Mouse (Mus musculus) induced T-regulatory cell, adult 2 months (primary cell): ENCODE results near the gene Emcn.

Source experiments
- DNase-seq: peaks from one replicate; pipeline ENCODE4 v3.0.0-alpha.2; 2012; ENCODE audit warnings: low read depth

Emcn gene

DNA sequence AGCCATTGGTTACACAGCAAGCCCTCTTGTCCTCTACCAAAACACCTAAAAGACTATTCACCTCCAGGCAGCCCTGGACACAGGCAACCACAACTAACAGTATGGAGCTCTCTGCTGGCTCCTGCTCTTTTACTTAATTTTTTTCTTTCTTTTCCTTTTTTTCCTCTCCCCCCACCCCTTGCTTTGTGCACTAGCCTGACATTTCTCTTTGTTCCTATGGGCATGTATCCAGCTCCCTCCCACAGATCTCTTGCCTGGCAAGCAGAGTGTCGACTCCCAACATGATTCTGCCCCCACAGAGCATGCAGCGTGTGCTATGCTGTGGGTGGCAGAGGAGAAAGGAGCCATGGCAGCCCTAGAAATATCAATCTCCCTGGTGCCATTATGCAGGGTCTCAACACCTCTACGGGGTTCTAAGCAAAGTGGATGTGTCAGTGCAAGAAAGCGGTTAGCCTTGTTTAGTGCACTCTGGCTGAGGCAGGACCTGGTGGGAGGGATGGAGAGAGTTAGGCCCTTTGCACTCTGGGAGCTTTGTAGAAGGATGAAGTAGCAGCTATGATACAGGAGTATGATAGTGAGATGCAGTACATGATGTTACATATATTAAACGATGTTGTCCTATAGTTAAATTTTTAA, 74.7 kb downstream of the Emcn start:
- DNase-seq, result no peak

DNA sequence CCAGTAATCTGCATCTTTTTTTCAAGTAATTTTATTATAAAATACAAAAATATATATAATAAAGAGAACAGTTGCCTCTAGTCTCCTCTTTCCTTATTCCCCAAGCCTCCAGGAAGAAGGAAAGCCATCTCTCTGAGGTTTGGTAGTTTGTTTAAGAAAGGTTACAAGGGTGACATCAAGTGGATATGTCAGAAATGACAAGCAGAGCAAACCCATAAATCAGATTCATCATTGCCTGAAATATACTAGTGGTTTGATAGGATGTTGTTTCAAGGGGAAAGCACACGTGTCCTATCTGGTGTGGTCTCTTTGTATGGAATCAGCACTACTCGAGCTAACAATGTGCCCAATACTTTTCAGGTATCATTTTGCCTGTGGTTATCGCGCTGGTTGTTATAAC, 77.8 kb downstream of the Emcn start:
- DNase-seq, result peak; percentile 1

DNA sequence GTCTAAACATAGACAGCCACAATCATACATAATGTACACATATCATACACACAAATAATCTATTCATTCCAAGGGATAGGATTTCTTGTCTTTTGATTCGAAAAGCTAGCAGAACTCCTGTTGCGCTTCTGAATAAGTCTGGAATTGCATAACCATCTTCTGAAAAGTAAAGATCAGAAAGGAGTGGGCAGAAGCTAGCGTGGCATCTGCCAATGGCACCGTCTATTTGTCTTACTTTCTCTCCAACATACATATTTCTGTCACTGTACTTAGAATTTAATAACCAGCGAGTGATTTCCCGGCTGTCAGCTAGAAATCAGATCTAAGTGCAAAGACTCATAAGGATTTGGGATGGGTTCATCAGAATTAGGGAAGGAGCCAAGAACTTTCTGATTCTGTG, 88.6 kb downstream of the Emcn start:
- no peak for DNase-seq

DNA sequence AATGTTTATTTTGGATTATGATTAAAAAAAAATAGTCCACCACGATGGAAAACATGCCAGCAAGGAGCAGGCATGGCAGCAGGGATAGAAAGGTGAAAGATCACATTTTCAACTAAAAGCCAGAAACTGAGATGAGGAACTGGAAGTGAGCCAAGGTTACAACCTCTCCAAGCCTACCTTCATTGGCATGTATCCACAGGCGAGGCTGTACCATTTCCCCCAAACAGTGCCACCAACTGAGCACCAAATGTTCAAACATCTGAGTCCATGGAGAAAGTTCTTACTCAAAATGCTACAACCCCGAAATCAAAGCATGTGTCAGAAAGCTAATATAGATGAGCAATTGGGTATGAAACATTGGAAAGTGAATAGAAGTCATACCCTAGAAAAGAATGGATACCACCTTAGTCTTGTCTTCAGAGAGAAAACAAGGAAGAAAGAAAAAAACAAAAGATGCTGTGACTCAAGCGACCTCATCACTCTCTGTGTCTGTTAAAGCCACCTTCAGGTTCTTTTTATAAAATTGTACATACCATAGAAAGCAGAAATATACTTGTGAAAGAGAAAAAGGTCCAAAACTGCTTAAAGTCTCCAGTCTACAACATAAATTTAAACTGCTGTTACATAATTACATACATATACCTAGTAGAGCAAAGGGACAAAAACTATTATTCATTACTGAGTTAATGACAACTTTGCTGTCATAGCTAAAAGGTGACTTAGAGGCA, 124.2 kb downstream of the Emcn start:
- DNase-seq, result no peak

DNA sequence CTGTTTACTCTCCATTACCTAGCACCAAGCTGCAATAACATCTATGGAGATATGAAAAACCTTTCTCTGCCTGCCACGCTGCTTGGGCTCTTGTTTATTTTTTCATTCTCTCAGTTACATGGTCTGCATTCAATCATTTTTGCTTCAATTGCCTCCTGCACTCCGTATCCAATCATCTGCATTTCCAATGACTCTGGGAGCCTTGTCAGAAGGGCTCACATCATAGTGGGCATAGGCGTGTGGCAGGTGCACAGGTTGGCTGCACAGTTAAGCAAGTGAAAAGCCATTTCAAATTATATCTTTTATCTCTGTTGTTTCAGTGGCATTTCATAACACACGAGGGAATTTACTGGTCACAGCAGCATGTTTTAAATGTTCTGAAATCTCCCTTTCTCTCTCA, 125.1 kb downstream of the Emcn start:
- no peak for DNase-seq

DNA sequence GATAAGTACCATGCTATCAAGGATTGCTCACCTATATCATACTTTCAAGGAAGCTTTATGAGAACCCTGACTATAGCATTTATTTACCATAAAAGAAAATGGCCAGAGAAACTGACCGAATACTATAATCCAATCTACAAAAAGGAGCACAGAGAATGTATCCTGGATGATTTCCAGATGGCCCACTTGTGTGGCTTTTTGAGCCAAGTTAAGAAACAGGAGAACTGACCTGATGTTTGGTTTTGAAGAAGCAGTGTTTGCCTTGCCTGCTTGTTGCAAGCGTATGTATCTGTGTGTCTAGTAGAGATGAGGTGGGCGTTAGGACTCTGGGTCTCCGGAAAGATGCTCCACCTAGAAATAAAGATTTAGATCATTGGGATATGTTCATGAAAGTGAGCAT, 125.9 kb downstream of the Emcn start:
- DNase-seq, result no peak

DNA sequence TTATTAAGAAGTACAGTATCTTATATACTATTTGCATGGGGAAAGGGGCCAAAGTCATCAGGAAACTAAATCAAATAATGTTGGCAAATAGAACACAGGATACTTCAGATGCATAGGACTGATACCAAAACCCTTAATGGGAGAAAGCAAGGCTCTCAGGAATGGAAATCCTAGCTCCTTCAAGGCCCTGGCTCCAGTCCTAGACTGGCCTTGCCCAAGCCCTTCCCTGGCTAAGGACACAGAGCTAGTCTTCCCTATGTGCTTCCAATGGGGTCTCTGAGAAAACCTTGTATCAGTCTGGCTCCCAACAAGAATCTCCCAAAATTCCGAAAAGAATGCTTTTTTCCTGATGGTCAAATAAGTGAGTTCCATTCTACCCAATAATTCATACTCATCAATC, 126.5 kb downstream of the Emcn start:
- DNase-seq, result no peak

DNA sequence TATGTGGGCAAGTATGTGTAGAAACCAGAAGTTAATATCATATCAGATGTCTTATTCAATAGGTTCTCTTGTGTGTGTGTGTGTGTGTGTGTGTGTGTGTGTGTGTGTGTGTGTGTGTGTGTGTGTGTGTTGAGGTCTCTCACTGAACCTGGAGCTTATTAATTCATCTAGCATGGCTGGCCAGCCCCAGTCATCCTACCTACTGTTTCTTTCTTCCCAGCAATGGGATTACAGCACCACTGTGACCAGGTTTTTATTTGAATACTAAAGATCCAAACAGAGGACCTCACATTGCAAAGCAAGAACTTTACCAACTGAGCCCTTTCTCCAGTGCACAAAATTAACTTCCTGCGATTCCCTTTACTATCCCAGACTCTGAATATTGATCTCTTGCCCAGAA, 131.3 kb downstream of the Emcn start:
- no peak for DNase-seq

DNA sequence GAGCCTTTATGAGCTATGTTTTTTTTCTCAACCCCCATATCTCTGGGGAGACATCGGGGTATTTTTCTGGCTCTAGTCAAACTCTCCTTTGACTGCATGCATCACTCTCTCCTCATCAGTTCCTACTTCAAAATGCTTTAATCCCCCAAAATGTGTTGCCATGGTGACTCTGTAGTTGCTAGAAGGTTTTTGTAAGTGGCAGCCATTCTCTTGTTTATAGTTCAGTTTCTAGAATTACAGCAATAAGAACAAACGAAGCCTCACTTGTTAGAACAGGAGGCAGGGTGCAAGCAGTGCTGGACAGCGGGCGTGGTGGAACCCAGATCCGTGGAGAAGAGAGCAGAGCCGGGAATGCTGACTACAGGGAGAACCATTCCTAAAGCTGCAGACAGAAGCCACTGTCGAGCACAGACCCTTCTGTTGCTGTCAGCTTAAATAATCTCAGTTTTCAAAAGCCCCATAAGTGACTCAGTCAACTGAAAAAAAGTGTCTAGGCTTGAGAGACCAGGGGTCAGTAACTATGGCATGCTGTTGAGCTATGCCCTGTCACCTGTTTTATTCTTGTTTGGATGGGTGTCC, 139.0 kb downstream of the Emcn start:
- no peak for DNase-seq

DNA sequence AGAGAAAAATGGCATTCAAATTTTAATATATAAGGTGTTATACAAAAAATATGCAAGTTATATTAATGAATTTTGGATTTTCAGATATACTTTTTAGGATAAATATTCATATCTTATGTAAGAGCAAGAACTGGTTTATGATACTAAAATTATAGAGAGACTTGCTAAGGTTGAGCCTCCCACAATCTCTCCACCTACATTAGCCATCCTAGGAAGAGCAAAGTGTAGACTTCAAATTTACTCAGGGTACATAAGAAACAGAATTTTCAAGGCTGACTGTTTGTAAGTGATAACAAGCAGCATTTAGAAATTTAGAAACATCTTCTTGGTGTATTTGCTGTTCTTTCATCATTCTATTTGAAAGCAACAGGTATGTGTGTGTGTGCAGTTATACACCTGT, 140.3 kb downstream of the Emcn start:
- DNase-seq, result no peak
